Mouse (Mus musculus) hindbrain, embryonic 13.5 days (tissue): Measurements from ENCODE around the gene Zfp534. TPM values are rescaled to one million over a fixed set of nuclear protein-coding genes. Genes with fewer than 3 reads are reported as not detected.
"Not testable (repeated sequence)": the region's sequence is repeated elsewhere in the genome, so short reads cannot be mapped to it uniquely, and the experiment has no call there.

Experiments
- ATAC-seq: fragments of 200-750 bp; cut with Nextera tagmentation; 2 replicates; pipeline ENCODE4 v1.8.0; 2017; ENCODE audit warnings: moderate TSS enrichment; ENCODE audit not compliant: low FRiP score
- H3K27ac ChIP-seq: fragments of 300-500 bp; sonication (generic); 2 replicates; pipeline ENCODE4 v1.5.1; 2015; ENCODE audit warnings: inconsistent platforms, mild to moderate bottlenecking, moderate library complexity
- H3K27me3 ChIP-seq: fragments of 300-500 bp; sonication (generic); 2 replicates; pipeline ENCODE4 v1.6.1; 2015; ENCODE audit warnings: mild to moderate bottlenecking, inconsistent platforms
- H3K36me3 ChIP-seq: fragments of 300-500 bp; sonication (generic); 2 replicates; pipeline ENCODE4 v1.6.1; 2015; ENCODE audit warnings: mild to moderate bottlenecking, inconsistent platforms
- H3K4me1 ChIP-seq: fragments of 300-500 bp; sonication (generic); replicated peaks from 2 replicates; pipeline ENCODE4 v1.6.1; 2015; ENCODE audit warnings: inconsistent platforms
- H3K4me2 ChIP-seq: fragments of 300-500 bp; sonication (generic); 2 replicates; pipeline ENCODE4 v1.6.1; 2015; ENCODE audit warnings: inconsistent platforms, mild to moderate bottlenecking, moderate library complexity
- H3K4me3 ChIP-seq: fragments of 300-500 bp; sonication (generic); 2 replicates; pipeline ENCODE4 v1.5.1; 2015; ENCODE audit warnings: mild to moderate bottlenecking, inconsistent platforms
- H3K9ac ChIP-seq: fragments of 300-500 bp; sonication (generic); 2 replicates; pipeline ENCODE4 v1.6.1; 2015; ENCODE audit warnings: mild to moderate bottlenecking, inconsistent platforms
- H3K9me3 ChIP-seq: fragments of 300-500 bp; sonication (generic); 2 replicates; pipeline ENCODE4 v1.6.1; 2016; ENCODE audit warnings: inconsistent platforms
- WGBS: fragments of 180-500 bp; shearing (Covaris S2); methylation state at CpG from one replicate; pipeline ENCODE4 v1.1.7; 2015; 5-methylcytosine and 5-hydroxymethylcytosine counted together
- polyA plus RNA-seq: library from polyadenylated mRNA; unstranded; fragments of >200 nt; fragmentation: Nextera tagmentation; extraction: Ambion mirVana; gene quantifications from 2 replicates; pipeline ENCODE4 v1.2.1, GENCODE M21; 2015

Zfp534 gene
- not detected in 2 replicates for polyA plus RNA-seq

DNA sequence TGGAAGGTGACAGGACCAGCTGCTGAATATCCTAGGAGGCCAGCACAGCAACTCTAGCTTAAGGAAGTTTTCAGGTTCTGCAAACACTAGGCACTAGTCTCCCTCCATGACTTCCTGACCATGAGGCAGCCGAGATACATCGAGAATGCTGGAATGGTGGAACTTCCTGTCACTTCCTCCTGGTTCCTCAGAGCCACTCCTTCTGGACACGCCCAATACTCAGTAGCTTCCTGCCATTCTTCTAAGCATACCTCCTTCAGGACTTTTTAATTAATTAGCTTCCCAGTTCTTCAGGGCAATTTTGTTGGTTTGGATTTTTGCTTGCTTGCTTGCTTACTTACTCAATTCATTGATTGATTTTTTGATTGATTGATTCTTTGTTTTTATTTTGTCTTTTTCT is at the start of gene Zfp534:
Zfp534 (minus strand) TSS at position 101 of the 400 bp plus-strand sequence.
- H3K4me2 ChIP-seq, H3K36me3 ChIP-seq, H3K27ac ChIP-seq, H3K4me1 ChIP-seq, H3K4me3 ChIP-seq, H3K9ac ChIP-seq, H3K27me3 ChIP-seq, H3K9me3 ChIP-seq, ATAC-seq: not testable (repeated sequence)
- WGBS: 87% methylated on average over 3 of the region's 3 CpGs

DNA sequence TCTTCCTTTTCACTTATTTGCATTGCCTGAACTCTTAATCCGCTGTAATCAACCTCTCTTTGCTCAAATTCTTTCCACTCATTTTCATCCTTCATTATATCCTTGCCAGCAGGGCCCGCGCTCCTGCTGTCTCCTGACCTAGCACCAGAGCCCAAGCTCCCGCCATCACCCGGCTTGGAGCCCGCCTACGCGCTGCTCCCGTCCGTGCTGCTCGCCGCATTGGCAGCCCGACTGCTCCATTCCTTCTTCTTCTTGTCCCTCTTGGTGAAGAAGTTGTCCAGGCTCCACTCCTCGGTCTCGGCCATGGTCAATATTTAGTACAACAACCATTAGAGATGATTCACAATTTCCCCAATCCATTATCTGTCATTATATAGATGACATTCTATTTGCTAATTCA is 43.9 kb upstream of the Zfp534 start:
- not testable (repeated sequence) for H3K9me3 ChIP-seq, H3K9ac ChIP-seq, H3K27ac ChIP-seq, H3K36me3 ChIP-seq, ATAC-seq, H3K27me3 ChIP-seq, H3K4me2 ChIP-seq, H3K4me3 ChIP-seq, H3K4me1 ChIP-seq
- 95% methylated on average over 14 of the region's 15 CpGs for WGBS

DNA sequence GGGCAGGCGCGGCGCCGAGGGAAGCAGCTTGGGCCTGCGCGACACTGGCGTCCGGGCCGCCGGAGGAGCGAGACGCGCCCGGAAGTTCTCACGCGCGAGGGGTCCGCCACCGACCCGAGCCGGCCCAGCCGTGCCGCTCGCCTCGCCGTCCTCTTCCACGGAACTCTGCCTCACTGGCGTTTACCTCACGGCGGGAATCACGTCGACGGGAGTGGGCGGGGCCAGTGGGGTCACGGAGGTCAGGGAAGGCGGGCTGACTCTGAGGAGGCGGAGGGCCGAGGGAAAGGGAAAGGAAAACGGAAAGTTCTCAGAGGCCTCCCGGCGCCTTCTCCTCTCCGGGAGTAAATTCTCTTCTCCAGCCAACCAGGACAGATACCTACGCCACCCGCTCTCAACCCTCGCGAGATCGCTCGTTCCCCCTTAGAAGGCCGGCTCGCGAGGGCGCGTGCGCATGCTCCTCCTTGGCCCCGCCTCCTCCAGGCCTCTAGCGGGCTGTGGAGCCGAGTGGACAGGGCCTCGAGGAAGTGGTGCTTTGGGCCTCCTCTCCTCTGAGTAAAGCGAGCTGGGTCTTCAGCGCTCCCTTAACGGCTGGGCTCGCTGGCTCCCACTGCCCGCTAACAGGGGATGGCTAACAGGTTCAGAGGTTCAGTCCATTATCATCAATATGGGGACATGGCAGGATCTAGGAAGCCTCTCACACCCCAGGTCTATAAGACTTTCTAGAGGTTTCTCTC is 36.5 kb upstream of the Zfp534 start:
- not testable (repeated sequence) for H3K9me3 ChIP-seq, H3K27me3 ChIP-seq, H3K36me3 ChIP-seq, H3K4me1 ChIP-seq, H3K27ac ChIP-seq
- 30% methylated on average over 63 of the region's 63 CpGs for WGBS
- Histone ChIP-seq H3K9ac (peak overlapping the region; percentile 13; the same call in 1 of the 2 replicates), H3K4me3 (peak overlapping the region; percentile 38), H3K4me2 (peak overlapping the region; percentile 46)
- 0 out of 2 replicates have a peak, but pooled peaks have one; percentile 43 for ATAC-seq

DNA sequence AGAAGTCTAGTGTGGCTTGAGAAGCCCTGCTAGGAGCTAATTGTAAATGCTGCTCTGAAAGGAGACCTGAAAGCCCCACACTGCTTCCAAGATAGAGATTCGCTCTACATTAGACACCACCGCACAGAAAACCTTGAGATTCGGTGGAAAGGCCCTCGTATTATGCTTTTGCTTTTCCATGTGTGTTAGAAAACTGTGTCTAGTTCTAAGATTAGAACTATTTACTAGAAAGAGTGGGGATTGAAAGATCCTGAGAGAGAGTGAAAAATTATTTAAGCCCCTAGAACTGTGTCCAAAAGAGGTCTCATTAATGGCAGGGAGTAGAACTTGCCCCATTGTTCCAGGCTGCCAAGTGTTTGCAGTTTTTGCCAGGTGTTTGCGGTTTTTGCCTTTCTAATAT is 47.1 kb downstream of the Zfp534 start:
- H3K9me3 ChIP-seq, H3K4me1 ChIP-seq, ATAC-seq, H3K9ac ChIP-seq, H3K36me3 ChIP-seq, H3K27ac ChIP-seq, H3K4me3 ChIP-seq, H3K4me2 ChIP-seq, H3K27me3 ChIP-seq: not testable (repeated sequence)
- WGBS: 95% methylated on average over 5 of the region's 5 CpGs

GRCm38 (mm10) chr4:147647407-147647806 is 54.9 kb downstream of the Zfp534 start:
- not testable (repeated sequence) for H3K36me3 ChIP-seq, H3K9me3 ChIP-seq, ATAC-seq, H3K4me1 ChIP-seq, H3K9ac ChIP-seq, H3K4me3 ChIP-seq, H3K27me3 ChIP-seq, H3K27ac ChIP-seq, H3K4me2 ChIP-seq
- no CpG with 5 or more reads among the region's 3 CpGs for WGBS

DNA sequence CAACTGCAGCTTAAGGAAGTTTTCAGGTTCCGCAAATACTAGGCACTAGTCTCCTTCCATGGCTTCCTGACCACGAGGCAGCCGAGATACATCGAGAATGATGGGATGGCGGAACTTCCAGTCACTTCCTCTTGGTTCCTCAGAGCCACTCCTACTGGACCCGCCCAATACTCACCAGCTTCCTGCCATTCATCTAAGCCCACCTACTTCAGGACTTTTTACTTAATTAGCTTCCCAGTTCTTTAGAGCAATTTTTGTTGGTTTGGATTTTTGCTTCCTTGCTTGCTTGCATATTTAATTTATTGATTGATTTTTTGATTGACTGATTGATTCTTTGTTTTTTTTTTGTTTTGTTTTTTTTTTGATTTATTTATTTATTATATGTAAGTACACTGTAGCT is 59.9 kb downstream of the Zfp534 start, which contains the start of gene Zfp979:
Zfp979 (minus strand) TSS at position 101 of the 400 bp plus-strand sequence.
- not testable (repeated sequence) for H3K9ac ChIP-seq, H3K27ac ChIP-seq, ATAC-seq, H3K27me3 ChIP-seq, H3K4me2 ChIP-seq, H3K9me3 ChIP-seq, H3K4me1 ChIP-seq, H3K36me3 ChIP-seq, H3K4me3 ChIP-seq
- no CpG with 5 or more reads among the region's 6 CpGs for WGBS

- ATAC-seq, H3K27ac ChIP-seq, H3K27me3 ChIP-seq, H3K4me1 ChIP-seq, H3K36me3 ChIP-seq, H3K4me2 ChIP-seq, H3K4me3 ChIP-seq, H3K9ac ChIP-seq, H3K9me3 ChIP-seq: not testable (repeated sequence)
- WGBS: 47% methylated on average over 2 of the region's 3 CpGs
Observed at GRCm38 (mm10) chr4:147641932-147642331, 60.4 kb downstream of the Zfp534 start.

- H3K4me3 ChIP-seq, H3K27ac ChIP-seq, H3K9me3 ChIP-seq, H3K9ac ChIP-seq, H3K27me3 ChIP-seq, H3K4me2 ChIP-seq, H3K4me1 ChIP-seq, H3K36me3 ChIP-seq: not testable (repeated sequence)
- peak; percentile 61; the same call in 1 of the 2 replicates for ATAC-seq
- WGBS: no CpG with 5 or more reads among the region's 2 CpGs
Observed at GRCm38 (mm10) chr4:147633818-147634262, 68.5 kb downstream of the Zfp534 start.

Other genes with a start within 250 kb of the Zfp534 start
- 3.4 and 4.8 TPM in 2 replicates for gene Zfp982, start 210.1 kb downstream of the Zfp534 start, polyA plus RNA-seq
- 0.47 and 0.68 TPM in 2 replicates for gene Gm16503, start 162.3 kb downstream of the Zfp534 start, polyA plus RNA-seq
- gene Zfp985, start 149.3 kb downstream of the Zfp534 start, polyA plus RNA-seq: 0.06 TPM in 1 of 2 replicates, not detected in the other
- 1.6 and 2.2 TPM in 2 replicates for gene Zfp979, start 60.0 kb downstream of the Zfp534 start, polyA plus RNA-seq
- gene Zfp984, start 107.2 kb upstream of the Zfp534 start, polyA plus RNA-seq: 4.1 and 4.8 TPM in 2 replicates
- gene Zfp933, start 145.8 kb upstream of the Zfp534 start, polyA plus RNA-seq: 6.8 TPM in 2 replicates
- 43.3 and 46.5 TPM in 2 replicates for gene Miip, start 166.3 kb upstream of the Zfp534 start, polyA plus RNA-seq
- gene Fv1, start 166.4 kb upstream of the Zfp534 start, polyA plus RNA-seq: 10.9 and 12.0 TPM in 2 replicates
- 82.6 and 86.9 TPM in 2 replicates for gene Mfn2, start 202.2 kb upstream of the Zfp534 start, polyA plus RNA-seq
- gene Plod1, start 234.2 kb upstream of the Zfp534 start, polyA plus RNA-seq: 26.6 and 28.1 TPM in 2 replicates
- gene 2510039O18Rik, start 238.3 kb upstream of the Zfp534 start, polyA plus RNA-seq: 12.6 and 13.0 TPM in 2 replicates